Mouse (Mus musculus): ENCODE measurements around the gene Ecm2. TPM values are rescaled to one million over a fixed set of nuclear protein-coding genes. Genes with fewer than 3 reads are reported as not detected.

Gene Ecm2
- polyA plus RNA-seq (2015; fragmentation: Nextera tagmentation; extraction: Ambion mirVana) = 2.1 and 2.4 TPM in 2 replicates

DNA sequence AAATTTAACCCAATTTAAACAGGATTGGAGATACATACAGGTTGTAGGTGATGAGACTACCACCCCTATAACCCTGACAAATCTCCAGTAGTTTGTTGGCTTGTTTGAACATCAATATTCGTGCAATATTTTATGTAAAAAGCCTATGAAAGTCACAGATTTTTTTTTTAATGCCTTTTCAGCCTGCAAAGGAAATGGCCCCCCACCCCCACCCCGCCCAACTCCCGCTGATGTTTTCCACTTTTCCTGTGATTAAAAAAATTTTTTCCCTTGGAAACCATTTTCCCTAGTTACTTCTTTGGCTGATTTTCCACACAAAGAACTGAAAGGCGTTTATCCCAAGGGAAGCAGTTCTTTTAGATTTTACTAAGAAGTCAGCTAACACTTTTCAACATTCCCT is at the start of gene Ecm2:
Ecm2 (plus strand) TSS at position 301 of the 400 bp plus-strand sequence.

DNA sequence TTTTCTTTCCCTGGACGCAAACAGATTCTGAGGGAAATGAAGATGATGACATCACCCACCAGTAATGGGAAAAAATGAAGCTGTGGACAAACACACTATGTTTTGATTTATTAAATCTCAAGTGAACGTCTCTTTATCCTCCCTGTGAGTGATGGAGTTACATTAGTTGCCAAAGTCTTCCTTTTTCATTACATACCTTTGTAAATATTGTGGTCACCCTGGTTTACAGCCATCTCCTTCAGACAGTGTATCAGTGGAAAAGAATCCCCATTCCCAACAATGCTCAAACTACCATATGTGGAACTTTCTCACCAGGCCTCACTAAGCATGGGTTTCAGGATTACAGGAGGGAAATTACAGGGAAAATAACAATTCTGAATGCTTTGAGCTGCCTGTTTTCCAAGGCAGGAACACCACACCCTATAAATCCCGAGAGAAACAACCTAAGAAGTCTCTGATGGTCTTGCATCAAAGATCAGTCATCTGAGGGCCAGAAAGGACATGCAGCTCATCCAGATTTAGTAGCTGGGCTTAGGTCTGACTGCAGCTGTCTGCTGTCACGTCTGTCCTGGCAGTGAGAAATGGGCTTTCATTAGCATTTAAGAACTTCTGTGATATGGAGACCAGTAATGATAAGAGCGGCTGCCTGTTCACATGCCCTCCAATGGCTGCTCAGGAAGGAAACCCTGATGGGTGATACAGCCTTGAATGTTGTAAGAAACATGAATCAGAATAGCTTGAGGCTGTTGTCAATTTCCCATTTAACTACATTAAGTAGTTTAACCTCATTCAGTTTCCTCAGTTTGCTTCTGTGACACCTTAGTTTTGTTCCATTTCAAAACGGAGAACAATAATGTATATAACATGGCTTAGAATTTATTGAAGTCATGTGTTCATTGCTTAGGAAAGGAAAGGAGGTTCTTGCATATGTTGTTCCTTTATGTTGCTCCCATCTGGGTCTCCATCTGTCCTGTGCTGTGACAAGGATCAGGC is 11.9 kb upstream of the Ecm2 start, which contains the start of gene Tes3-ps:
Tes3-ps (plus strand) TSS at position 943 of the 993 bp plus-strand sequence.

DNA sequence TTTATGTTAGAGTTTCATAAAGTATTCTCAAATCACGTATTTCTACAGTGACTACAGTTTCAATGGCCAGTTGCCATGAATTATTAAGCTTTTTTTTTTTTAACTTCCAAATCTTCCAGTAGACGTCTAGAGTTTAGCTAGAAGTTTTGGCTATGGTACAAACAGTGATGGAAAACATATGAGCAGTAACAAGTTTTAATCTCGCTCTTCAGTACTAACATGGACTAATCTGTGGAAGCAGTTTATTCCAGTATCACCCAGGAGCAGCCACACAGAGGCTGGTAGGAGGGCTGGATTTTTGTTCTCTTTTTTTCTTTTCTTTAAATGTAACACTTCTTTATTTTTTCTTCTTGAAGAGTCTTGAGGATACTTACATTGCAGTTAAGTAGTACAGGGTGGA is 39.7 kb downstream of the Ecm2 start, which contains the start of gene Aspn:
Aspn (plus strand) TSS at position 165 of the 400 bp plus-strand sequence.

DNA sequence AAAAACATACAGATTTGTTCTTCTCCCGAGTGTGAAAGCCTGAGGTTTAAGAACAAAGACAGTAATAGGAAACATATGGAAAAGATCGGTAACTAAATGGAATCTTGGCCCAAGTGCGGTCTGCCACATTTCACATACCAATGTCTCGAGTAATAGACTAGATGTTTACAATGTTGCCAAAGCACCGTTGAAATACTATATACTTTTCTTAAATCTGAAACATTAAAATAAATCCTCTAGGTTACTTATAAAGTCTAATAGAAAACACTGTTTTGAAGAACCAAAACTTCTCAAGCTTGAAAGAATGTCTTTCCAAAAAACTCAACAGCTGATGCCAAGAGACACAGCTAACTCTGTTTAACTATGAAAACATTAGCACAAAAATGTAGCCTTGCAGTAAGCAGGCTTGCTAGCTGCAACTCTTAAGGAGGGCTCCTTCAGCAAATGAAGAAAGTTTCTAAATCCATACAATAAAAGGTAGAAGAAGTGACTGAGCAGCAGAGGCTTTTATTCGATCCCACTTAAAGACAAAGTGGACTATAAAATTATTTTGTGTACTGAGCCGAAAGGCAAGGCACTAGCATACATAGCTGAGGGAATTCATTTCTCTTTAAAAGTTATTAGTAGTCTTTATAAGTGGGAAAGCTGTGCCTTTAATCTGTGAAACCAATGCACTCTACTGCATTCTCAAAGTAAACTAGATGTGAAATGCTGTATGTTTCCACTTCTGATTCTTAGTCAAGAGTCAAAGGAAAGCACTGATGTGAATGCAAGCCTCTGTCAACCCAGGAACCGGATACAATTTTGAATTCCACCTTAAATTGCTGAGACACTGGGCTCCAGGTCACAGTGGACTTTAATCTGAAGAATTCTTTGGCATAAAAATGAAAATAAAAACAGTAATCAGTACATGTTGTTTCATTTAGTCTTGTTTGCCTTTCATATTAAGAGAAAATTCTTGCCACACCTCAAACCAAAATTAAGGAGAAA is 77.2 kb downstream of the Ecm2 start, which contains the start of gene Omd:
Omd (plus strand) TSS at position 922 of the 990 bp plus-strand sequence.

Other genes with a start within 250 kb of the Ecm2 start
- gene Fgd3, start 184.5 kb upstream of the Ecm2 start, polyA plus RNA-seq (2015; fragmentation: Nextera tagmentation; extraction: Ambion mirVana) = 2.7 and 2.9 TPM in 2 replicates
- gene Bicd2, start 163.2 kb upstream of the Ecm2 start, polyA plus RNA-seq (2015; fragmentation: Nextera tagmentation; extraction: Ambion mirVana) = 33.4 and 39.9 TPM in 2 replicates
- gene Ippk, start 83.6 kb upstream of the Ecm2 start, polyA plus RNA-seq (2015; fragmentation: Nextera tagmentation; extraction: Ambion mirVana) = 9.0 and 9.4 TPM in 2 replicates
- gene Tes3-ps, start 11.5 kb upstream of the Ecm2 start, polyA plus RNA-seq (2015; fragmentation: Nextera tagmentation; extraction: Ambion mirVana) = 0.34 and 0.68 TPM in 2 replicates
- gene Aspn, start 39.6 kb downstream of the Ecm2 start, polyA plus RNA-seq (2015; fragmentation: Nextera tagmentation; extraction: Ambion mirVana) = 67.0 and 93.4 TPM in 2 replicates
- gene Omd, start 77.7 kb downstream of the Ecm2 start, polyA plus RNA-seq (2015; fragmentation: Nextera tagmentation; extraction: Ambion mirVana) = 1.5 and 1.7 TPM in 2 replicates
- gene Ogn, start 103.2 kb downstream of the Ecm2 start, polyA plus RNA-seq (2015; fragmentation: Nextera tagmentation; extraction: Ambion mirVana) = 133 and 193 TPM in 2 replicates
- gene Cenpp, start 148.0 kb downstream of the Ecm2 start, polyA plus RNA-seq (2015; fragmentation: Nextera tagmentation; extraction: Ambion mirVana) = 7.4 and 11.4 TPM in 2 replicates
- gene Nol8, start 148.3 kb downstream of the Ecm2 start, polyA plus RNA-seq (2015; fragmentation: Nextera tagmentation; extraction: Ambion mirVana) = 7.0 and 11.2 TPM in 2 replicates
- 32.0 and 38.7 TPM in 2 replicates for gene Iars, start 177.3 kb downstream of the Ecm2 start, polyA plus RNA-seq (2015; fragmentation: Nextera tagmentation; extraction: Ambion mirVana)

Measured in urinary bladder, postnatal 0 days (tissue).